Mouse (Mus musculus) kidney, embryonic 15.5 days (tissue): ENCODE data around the gene Gm10638. TPM values are rescaled to one million over a fixed set of nuclear protein-coding genes. Genes with fewer than 3 reads are reported as not detected.

Experiments used
- ATAC-seq: fragments of 200-750 bp; cut with Nextera tagmentation; replicated peaks from 2 replicates; pipeline ENCODE4 v1.8.0; 2017; ENCODE audit warnings: moderate TSS enrichment; ENCODE audit not compliant: low FRiP score
- H3K27ac ChIP-seq: fragments of 300-500 bp; sonication (generic); 2 replicates; pipeline ENCODE4 v1.5.1; 2015; ENCODE audit warnings: mild to moderate bottlenecking, inconsistent platforms
- H3K27me3 ChIP-seq: fragments of 300-500 bp; sonication (generic); 2 replicates; pipeline ENCODE4 v1.6.1; 2015; ENCODE audit warnings: inconsistent platforms
- H3K36me3 ChIP-seq: fragments of 300-500 bp; sonication (generic); 2 replicates; pipeline ENCODE4 v1.6.1; 2015; ENCODE audit warnings: inconsistent platforms
- H3K4me1 ChIP-seq: fragments of 300-500 bp; sonication (generic); 2 replicates; pipeline ENCODE4 v1.6.1; 2015; ENCODE audit warnings: inconsistent platforms
- H3K4me2 ChIP-seq: fragments of 300-500 bp; sonication (generic); 2 replicates; pipeline ENCODE4 v1.6.1; 2015; ENCODE audit warnings: moderate library complexity, mild to moderate bottlenecking, inconsistent platforms
- H3K4me3 ChIP-seq: fragments of 300-500 bp; sonication (generic); replicated peaks from 2 replicates; pipeline ENCODE4 v1.5.1; 2015; ENCODE audit warnings: mild to moderate bottlenecking, inconsistent platforms
- H3K9ac ChIP-seq: fragments of 300-500 bp; sonication (generic); 2 replicates; pipeline ENCODE4 v1.6.1; 2015; ENCODE audit warnings: mild to moderate bottlenecking, inconsistent platforms
- H3K9me3 ChIP-seq: fragments of 300-500 bp; sonication (generic); replicated peaks from 2 replicates; pipeline ENCODE4 v1.6.1; 2016; ENCODE audit warnings: inconsistent platforms
- WGBS: fragments of 180-500 bp; shearing (Covaris S2); methylation state at CpG from one replicate; pipeline ENCODE4 v1.1.7; 2015; ENCODE audit warnings: mixed read lengths; 5-methylcytosine and 5-hydroxymethylcytosine counted together
- polyA plus RNA-seq: library from polyadenylated mRNA; unstranded; fragments of >200 nt; fragmentation: Nextera tagmentation; extraction: Ambion mirVana; gene quantifications from 2 replicates; pipeline ENCODE4 v1.2.1, GENCODE M21; 2015

Gene Gm10638
- polyA plus RNA-seq, 1 experiment from 2014 or later: 5.7 TPM

GRCm38 (mm10) chr8:86765669-86766068 is 20.2 kb downstream of the Gm10638 start:
- H3K4me3 ChIP-seq: no peak overlapping the region
- no peak overlapping the region for H3K27ac ChIP-seq
- no peaks in the 10 kb centered on the region for H3K4me1 ChIP-seq
- no peak overlapping the region for H3K9ac ChIP-seq
- ATAC-seq: no peak
- H3K4me2 ChIP-seq: no peak overlapping the region
- H3K27me3 ChIP-seq: no peaks in the 10 kb centered on the region
- no peaks in the 10 kb centered on the region for H3K9me3 ChIP-seq
- H3K36me3 ChIP-seq: no peaks in the 10 kb centered on the region
- WGBS: 86% methylated on average over 8 of the region's 8 CpGs

GRCm38 (mm10) chr8:86766548-86767211 is 21.2 kb downstream of the Gm10638 start:
- no peak for ATAC-seq
- Histone ChIP-seq H3K36me3 (no peaks in the 10 kb centered on the region), H3K4me2 (no peak overlapping the region), H3K9me3 (no peaks in the 10 kb centered on the region), H3K4me1 (no peaks in the 10 kb centered on the region), H3K27ac (no peak overlapping the region), H3K27me3 (no peaks in the 10 kb centered on the region), H3K9ac (no peak overlapping the region), H3K4me3 (no peak overlapping the region)
- 91% methylated on average over 9 of the region's 9 CpGs for WGBS

DNA sequence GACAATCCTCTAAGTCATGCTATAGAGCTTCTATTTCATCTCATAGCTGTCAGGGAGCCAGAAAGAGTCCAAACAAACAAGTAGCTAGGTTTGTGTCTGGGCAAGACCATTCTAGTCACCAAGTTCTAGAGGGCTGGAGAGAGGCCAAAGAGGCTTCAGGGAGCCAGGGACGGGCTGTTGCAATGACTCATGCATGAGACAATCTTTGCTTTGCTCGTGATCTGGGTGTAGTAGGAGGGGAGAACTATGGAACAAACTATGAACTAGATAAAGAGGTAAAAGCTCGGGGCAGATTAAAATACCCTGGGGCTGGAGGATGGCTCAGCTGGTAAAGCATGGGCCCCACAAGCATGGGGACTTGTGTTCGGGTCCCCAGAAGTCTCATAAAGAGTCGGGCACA is 23.0 kb downstream of the Gm10638 start:
- 71% methylated on average over 5 of the region's 5 CpGs for WGBS
- ATAC-seq: no peak
- Histone ChIP-seq H3K4me1 (no peaks in the 10 kb centered on the region), H3K36me3 (no peaks in the 10 kb centered on the region), H3K9me3 (no peaks in the 10 kb centered on the region), H3K27ac (no peak overlapping the region), H3K4me3 (no peak overlapping the region), H3K27me3 (no peaks in the 10 kb centered on the region), H3K4me2 (no peak overlapping the region), H3K9ac (no peak overlapping the region)

DNA sequence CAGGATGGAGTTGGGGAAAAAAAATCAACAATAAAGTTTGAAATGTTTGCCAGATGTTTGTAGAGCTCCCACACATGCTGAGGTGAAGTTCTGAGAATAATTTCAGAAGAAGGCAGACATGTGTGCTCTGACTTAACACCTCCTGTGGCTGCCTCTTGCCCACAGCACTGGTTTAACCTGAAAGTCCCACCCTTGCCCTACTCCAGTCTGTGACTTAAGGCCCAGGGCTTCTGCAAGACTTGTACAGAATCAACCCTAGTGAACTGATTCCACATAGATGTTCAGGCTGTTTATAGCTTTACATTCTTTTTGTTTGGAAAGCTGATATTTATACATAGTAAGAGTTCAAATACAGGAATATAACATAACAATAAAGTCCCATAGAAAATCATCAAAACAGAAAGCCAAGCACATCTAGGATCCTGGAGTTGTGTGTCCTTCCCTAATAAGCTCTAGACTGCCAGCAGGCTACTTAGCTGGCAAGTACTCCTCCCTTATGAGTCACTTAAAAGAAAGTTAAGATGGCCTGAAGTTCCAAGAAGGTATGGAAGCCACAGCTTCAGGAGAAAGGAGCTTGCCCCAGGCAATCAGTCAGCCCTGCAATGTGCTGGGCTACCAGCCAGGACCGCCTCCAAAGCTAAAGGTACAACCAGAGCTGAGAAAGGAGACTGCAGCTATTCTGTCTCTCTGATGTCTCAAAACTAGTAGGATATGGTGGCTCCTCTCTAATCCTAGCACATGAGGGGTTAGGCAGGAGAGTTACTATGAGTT is 24.6 kb downstream of the Gm10638 start:
- no peaks in the 10 kb centered on the region for H3K9me3 ChIP-seq
- no peaks in the 10 kb centered on the region for H3K27me3 ChIP-seq
- no peak for ATAC-seq
- 74% methylated on average over 1 of the region's 1 CpGs for WGBS
- H3K4me2 ChIP-seq: no peak overlapping the region
- H3K4me1 ChIP-seq: no peaks in the 10 kb centered on the region
- H3K36me3 ChIP-seq: no peaks in the 10 kb centered on the region
- no peak overlapping the region for H3K27ac ChIP-seq
- no peak overlapping the region for H3K4me3 ChIP-seq
- no peak overlapping the region for H3K9ac ChIP-seq

- H3K27ac ChIP-seq: peak overlapping the region; percentile 58
Measured at GRCm38 (mm10) chr8:86779207-86779606, 33.7 kb downstream of the Gm10638 start.

DNA sequence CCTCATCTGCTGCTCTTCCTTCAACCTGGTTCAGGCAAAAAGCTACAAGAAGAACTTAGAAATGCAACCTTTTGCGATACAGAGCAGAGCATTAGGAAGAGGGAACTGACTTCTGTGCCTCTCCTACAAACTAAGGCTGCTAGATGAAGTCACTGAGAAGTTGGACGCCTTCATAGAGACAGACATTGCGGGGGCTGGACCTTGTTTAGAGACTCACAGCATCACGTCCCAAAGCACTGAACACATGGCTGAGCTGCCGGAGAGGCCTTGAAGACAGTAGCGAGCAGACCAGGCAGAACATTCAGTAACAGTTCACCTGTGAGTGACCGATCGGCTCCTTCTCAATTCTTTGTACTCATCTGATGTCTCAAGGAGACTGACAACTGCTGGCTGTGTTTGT is 35.6 kb downstream of the Gm10638 start:
- H3K27ac ChIP-seq: no peak overlapping the region
- WGBS: 89% methylated on average over 8 of the region's 8 CpGs
- H3K9ac ChIP-seq: no peak overlapping the region
- no peaks in the 10 kb centered on the region for H3K27me3 ChIP-seq
- H3K4me2 ChIP-seq: no peak overlapping the region
- no peak for ATAC-seq
- no peak overlapping the region for H3K4me3 ChIP-seq
- no peaks in the 10 kb centered on the region for H3K36me3 ChIP-seq
- 0 out of 2 replicates have a peak, but pooled peaks cover 7% of the 10 kb centered on the region for H3K4me1 ChIP-seq
- no peaks in the 10 kb centered on the region for H3K9me3 ChIP-seq

More at GRCm38 (mm10) chr8:86779207-86779606, 33.7 kb downstream of the Gm10638 start:
- Histone ChIP-seq H3K4me2 (no peak overlapping the region), H3K27me3 (no peaks in the 10 kb centered on the region), H3K9me3 (no peaks in the 10 kb centered on the region), H3K4me1 (0 out of 2 replicates have a peak, but pooled peaks cover 5% of the 10 kb centered on the region), H3K9ac (no peak overlapping the region), H3K4me3 (no peak overlapping the region), H3K36me3 (no peaks in the 10 kb centered on the region)
- 45% methylated on average over 8 of the region's 8 CpGs for WGBS
- no peak for ATAC-seq

- no peaks in the 10 kb centered on the region for H3K27me3 ChIP-seq
- 45% methylated on average over 5 of the region's 5 CpGs for WGBS
- H3K4me2 ChIP-seq: no peak overlapping the region
- H3K4me3 ChIP-seq: no peak overlapping the region
- ATAC-seq: no peak
- H3K27ac ChIP-seq: peak overlapping the region; percentile 68
- H3K9me3 ChIP-seq: no peaks in the 10 kb centered on the region
- H3K9ac ChIP-seq: no peak overlapping the region
- peaks cover 28% of the 10 kb centered on the region for H3K4me1 ChIP-seq
- H3K36me3 ChIP-seq: no peaks in the 10 kb centered on the region
Measured at GRCm38 (mm10) chr8:86786498-86786897, 41.0 kb downstream of the Gm10638 start.

- H3K27me3 ChIP-seq: no peaks in the 10 kb centered on the region
- H3K9me3 ChIP-seq: no peaks in the 10 kb centered on the region
- H3K27ac ChIP-seq: peak overlapping the region; percentile 68
- no peaks in the 10 kb centered on the region for H3K36me3 ChIP-seq
- peak; percentile 78; the same call in 1 of the 2 replicates for ATAC-seq
- H3K4me1 ChIP-seq: peaks cover 28% of the 10 kb centered on the region
- H3K4me3 ChIP-seq: no peak overlapping the region
- peak overlapping the region; percentile 41 for H3K4me2 ChIP-seq
- WGBS: 32% methylated on average over 12 of the region's 12 CpGs
- H3K9ac ChIP-seq: no peak overlapping the region
Measured at GRCm38 (mm10) chr8:86787891-86788420, 42.5 kb downstream of the Gm10638 start.

GRCm38 (mm10) chr8:86789576-86789975 is 44.1 kb downstream of the Gm10638 start:
- H3K9me3 ChIP-seq: no peaks in the 10 kb centered on the region
- H3K4me2 ChIP-seq: no peak overlapping the region
- no peak overlapping the region for H3K4me3 ChIP-seq
- peaks cover 28% of the 10 kb centered on the region for H3K4me1 ChIP-seq
- 80% methylated on average over 1 of the region's 1 CpGs for WGBS
- H3K27ac ChIP-seq: no peak overlapping the region
- H3K36me3 ChIP-seq: no peaks in the 10 kb centered on the region
- no peak overlapping the region for H3K9ac ChIP-seq
- ATAC-seq: no peak
- H3K27me3 ChIP-seq: no peaks in the 10 kb centered on the region

GRCm38 (mm10) chr8:86791542-86791941 is 46.0 kb downstream of the Gm10638 start:
- H3K27ac ChIP-seq: no peak overlapping the region
- no peaks in the 10 kb centered on the region for H3K36me3 ChIP-seq
- H3K9me3 ChIP-seq: no peaks in the 10 kb centered on the region
- peaks cover 21% of the 10 kb centered on the region for H3K4me1 ChIP-seq
- no peak overlapping the region for H3K4me3 ChIP-seq
- H3K27me3 ChIP-seq: no peaks in the 10 kb centered on the region
- WGBS: 74% methylated on average over 6 of the region's 6 CpGs
- no peak overlapping the region for H3K4me2 ChIP-seq
- no peak for ATAC-seq
- no peak overlapping the region for H3K9ac ChIP-seq

- Histone ChIP-seq H3K27me3 (no peaks in the 10 kb centered on the region), H3K9ac (no peak overlapping the region), H3K4me3 (no peak overlapping the region), H3K36me3 (no peaks in the 10 kb centered on the region), H3K9me3 (no peaks in the 10 kb centered on the region), H3K4me2 (no peak overlapping the region), H3K4me1 (no peaks in the 10 kb centered on the region), H3K27ac (no peak overlapping the region)
- ATAC-seq: no peak
- WGBS: 49% methylated on average over 6 of the region's 6 CpGs
Measured at GRCm38 (mm10) chr8:86794716-86795115, 49.2 kb downstream of the Gm10638 start.
